Mouse (Mus musculus) liver, embryonic 14.5 days (tissue): ENCODE measurements around the gene Hist1h3g. TPM values are rescaled to one million over a fixed set of nuclear protein-coding genes. Genes with fewer than 3 reads are reported as not detected.
"Not testable (repeated sequence)": the region's sequence is repeated elsewhere in the genome, so short reads cannot be mapped to it uniquely, and the experiment has no call there.

Source experiments
- ATAC-seq: fragments of 200-750 bp; cut with Nextera tagmentation; 2 replicates; pipeline ENCODE4 v1.8.0; 2017; ENCODE audit warnings: moderate number of reproducible peaks, mild to moderate bottlenecking, moderate library complexity; ENCODE audit not compliant: insufficient read depth
- DNase-seq, 3 experiments: peaks; one replicate each; pipeline ENCODE4 v3.0.0-alpha.2; 2012 to 2013; ENCODE audit warnings: low read depth in 3 of 3, low spot score in 3 of 3
- H3K27ac ChIP-seq: fragments of 300-500 bp; sonication (generic); 2 replicates; pipeline ENCODE4 v1.5.1; 2014; ENCODE audit warnings: moderate library complexity, mild to moderate bottlenecking, control low read depth, inconsistent platforms
- H3K27me3 ChIP-seq: fragments of 300-500 bp; sonication (generic); 2 replicates; pipeline ENCODE4 v1.6.1; 2014; ENCODE audit warnings: mild to moderate bottlenecking, low read length, moderate library complexity; ENCODE audit not compliant: control insufficient read depth, insufficient read depth
- H3K36me3 ChIP-seq: fragments of 300-500 bp; sonication (generic); replicated peaks from 2 replicates; pipeline ENCODE4 v1.6.1; 2014; ENCODE audit warnings: low read depth; ENCODE audit not compliant: control insufficient read depth, insufficient read depth
- H3K4me1 ChIP-seq, 2 experiments: fragments of 200-500 bp in 1 of 2; fragments of 300-500 bp in 1 of 2; sonication (generic) in 1 of 2; replicated peaks; 2 replicates each; pipeline ENCODE4 v1.6.1; 2012 to 2014; ENCODE audit warnings: antibody characterized with exemption in 1 of 2, inconsistent platforms in 1 of 2, low read length in 1 of 2; ENCODE audit not compliant: control insufficient read depth in 2 of 2, insufficient read depth in 2 of 2
- H3K4me2 ChIP-seq: fragments of 300-500 bp; sonication (generic); 2 replicates; pipeline ENCODE4 v1.6.1; 2014; ENCODE audit warnings: low read depth, mild to moderate bottlenecking, control low read depth, moderate library complexity
- H3K4me3 ChIP-seq, 2 experiments: fragments of 200-500 bp in 1 of 2; fragments of 300-500 bp in 1 of 2; sonication (generic) in 1 of 2; 2 replicates each; pipeline ENCODE4 v1.5.1; 2012 to 2014; ENCODE audit warnings: low read depth in 2 of 2, low read length in 2 of 2, mild to moderate bottlenecking in 2 of 2, control low read depth in 1 of 2, inconsistent platforms in 1 of 2, moderate library complexity in 1 of 2; ENCODE audit not compliant: insufficient read depth in 1 of 2
- H3K9ac ChIP-seq: fragments of 300-500 bp; sonication (generic); replicated peaks from 2 replicates; pipeline ENCODE4 v1.6.1; 2014; ENCODE audit warnings: mild to moderate bottlenecking, control low read depth, moderate library complexity
- H3K9me3 ChIP-seq: fragments of 300-500 bp; sonication (generic); 2 replicates; pipeline ENCODE4 v1.6.1; 2016; ENCODE audit warnings: low read length, mixed read lengths; ENCODE audit not compliant: control insufficient read depth
- CTCF ChIP-seq: IDR thresholded peaks from 2 replicates; pipeline ENCODE4 v1.5.1; 2016; ENCODE audit warnings: antibody characterized with exemption, low read depth, control low read depth
- EP300 ChIP-seq: IDR thresholded peaks from 2 replicates; pipeline ENCODE4 v1.6.1; 2016; ENCODE audit warnings: antibody characterized with exemption, low read depth
- WGBS: fragments of 180-500 bp; shearing (Covaris S2); extraction: QIAGEN DNeasy Blood & Tissue Kit; methylation state at CpG from one replicate; pipeline ENCODE4 v1.1.7; 2014; ENCODE audit not compliant: insufficient replicate concordance; 5-methylcytosine and 5-hydroxymethylcytosine counted together
- polyA plus RNA-seq, 2 experiments: library from polyadenylated mRNA; depleted of rRNA in 1 of 2; stranded (reverse) in 1 of 2; unstranded in 1 of 2; fragments of >200 nt; fragmentation: Nextera tagmentation in 1 of 2; extraction: Ambion mirVana in 1 of 2; gene quantifications; 2 replicates each; pipeline versions ENCODE4 v1.2.1 to v1.2.3; 2012 to 2014

Gene Hist1h3g
- polyA plus RNA-seq, 2 experiments = 8.6 to 48.1 TPM

DNA sequence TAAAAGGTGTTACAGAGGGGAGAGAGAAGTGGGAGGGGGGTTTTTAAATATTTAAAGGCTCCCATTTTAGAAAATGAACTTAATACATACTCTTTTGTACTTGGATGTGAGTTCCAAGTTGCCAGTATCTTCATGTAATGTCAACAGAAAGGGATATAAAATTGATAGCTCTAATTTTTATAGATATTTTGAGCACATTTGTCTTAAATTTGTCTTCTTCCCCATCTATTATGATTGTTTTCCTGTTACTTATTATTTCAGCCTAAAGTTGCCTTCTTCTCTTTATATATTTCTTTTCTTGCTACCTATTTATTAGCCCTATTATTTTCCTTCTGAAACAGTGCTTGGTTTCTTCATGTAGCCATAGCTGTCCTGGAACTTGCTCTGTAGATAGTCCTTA is 17.7 kb downstream of the Hist1h3g start, which contains the start of gene Hist1h1d:
Gene Hist1h1d, plus strand, starts transcription at position 301 of the 400 bp plus-strand sequence.
- peaks cover 20 to 31% of the 10 kb centered on the region in 2 experiments for H3K4me1 ChIP-seq
- H3K27ac ChIP-seq = peak within 1 kb of the TSS; percentile 98
- TF ChIP-seq CTCF = no peak
- TF ChIP-seq EP300 = no peak
- H3K36me3 ChIP-seq = no peaks in the 10 kb centered on the region
- DNase-seq (no peak), ATAC-seq (no peak)
- H3K27me3 ChIP-seq = no peaks in the 10 kb centered on the region
- peak within 1 kb of the TSS; percentile 79 for H3K4me2 ChIP-seq
- no peaks in the 10 kb centered on the region for H3K9me3 ChIP-seq
- no peak within 1 kb of the TSS for H3K4me3 ChIP-seq
- peak within 1 kb of the TSS; percentile 92 for H3K9ac ChIP-seq

DNA sequence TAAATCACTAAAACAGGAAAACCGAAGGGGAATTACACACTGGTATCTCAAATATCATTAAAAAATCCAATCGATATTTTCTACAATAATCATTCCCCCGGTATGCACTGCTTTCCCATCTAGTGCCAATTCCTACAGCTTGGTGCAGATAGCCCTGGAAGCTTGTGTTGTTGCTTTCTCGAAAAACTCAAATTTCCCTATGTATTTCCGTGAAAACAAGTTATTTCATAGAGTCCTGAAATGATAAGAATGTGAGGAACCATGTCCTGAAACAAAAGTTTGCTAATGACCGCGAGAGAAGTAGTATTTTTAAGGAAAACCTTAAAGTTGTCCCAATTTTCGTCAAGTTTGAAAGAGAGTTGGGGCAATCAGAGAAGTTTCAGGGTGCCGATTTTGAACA is 19.2 kb downstream of the Hist1h3g start:
- peak overlapping the region; percentile 92 for H3K9ac ChIP-seq
- H3K4me1 ChIP-seq = peaks cover 19 to 28% of the 10 kb centered on the region in 2 experiments
- peak overlapping the region in 1 of 2 experiments; percentile 63; a peak in 2 of 4 replicates for H3K4me3 ChIP-seq
- H3K36me3 ChIP-seq = no peaks in the 10 kb centered on the region
- no peaks in the 10 kb centered on the region for H3K9me3 ChIP-seq
- peak overlapping the region; percentile 79 for H3K4me2 ChIP-seq
- H3K27me3 ChIP-seq = no peaks in the 10 kb centered on the region
- DNase-seq = no peak
- ATAC-seq = no peak
- H3K27ac ChIP-seq = peak overlapping the region; percentile 95
- WGBS = 13% methylated on average over 9 of the region's 9 CpGs
- no peak for TF ChIP-seq CTCF
- TF ChIP-seq EP300 = no peak

DNA sequence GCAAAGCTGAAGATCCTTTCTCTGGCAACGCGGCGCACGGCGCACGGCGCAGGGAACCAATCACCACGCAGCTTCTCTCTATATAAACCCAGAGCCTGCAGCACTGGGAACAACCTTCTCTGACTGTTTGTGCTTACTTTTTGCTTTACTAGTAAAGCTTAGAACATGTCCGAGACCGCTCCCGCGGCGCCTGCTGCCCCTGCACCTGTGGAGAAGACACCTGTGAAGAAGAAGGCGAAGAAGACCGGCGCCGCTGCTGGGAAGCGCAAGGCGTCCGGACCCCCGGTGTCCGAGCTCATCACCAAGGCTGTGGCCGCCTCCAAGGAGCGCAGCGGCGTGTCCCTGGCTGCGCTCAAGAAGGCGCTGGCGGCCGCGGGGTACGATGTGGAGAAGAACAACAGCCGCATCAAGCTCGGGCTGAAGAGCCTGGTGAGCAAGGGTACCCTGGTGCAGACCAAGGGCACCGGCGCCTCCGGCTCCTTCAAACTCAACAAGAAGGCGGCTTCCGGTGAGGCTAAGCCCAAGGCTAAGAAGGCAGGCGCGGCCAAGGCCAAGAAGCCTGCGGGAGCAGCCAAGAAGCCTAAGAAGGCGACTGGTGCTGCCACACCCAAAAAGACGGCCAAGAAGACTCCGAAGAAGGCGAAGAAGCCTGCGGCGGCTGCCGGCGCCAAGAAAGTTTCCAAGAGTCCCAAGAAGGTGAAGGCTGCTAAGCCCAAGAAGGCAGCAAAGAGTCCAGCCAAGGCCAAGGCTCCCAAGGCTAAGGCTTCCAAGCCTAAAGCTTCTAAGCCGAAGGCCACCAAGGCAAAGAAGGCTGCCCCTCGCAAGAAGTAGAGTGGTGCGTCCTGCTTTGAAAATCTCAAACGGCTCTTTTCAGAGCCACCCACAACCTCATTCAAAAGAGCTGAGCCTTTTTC is 20.0 kb downstream of the Hist1h3g start:
- DNase-seq = peak; percentile 86 to 91 (median 87)
- peak; percentile 72 for ATAC-seq
- H3K4me2 ChIP-seq = peak overlapping the region; percentile 79

DNA sequence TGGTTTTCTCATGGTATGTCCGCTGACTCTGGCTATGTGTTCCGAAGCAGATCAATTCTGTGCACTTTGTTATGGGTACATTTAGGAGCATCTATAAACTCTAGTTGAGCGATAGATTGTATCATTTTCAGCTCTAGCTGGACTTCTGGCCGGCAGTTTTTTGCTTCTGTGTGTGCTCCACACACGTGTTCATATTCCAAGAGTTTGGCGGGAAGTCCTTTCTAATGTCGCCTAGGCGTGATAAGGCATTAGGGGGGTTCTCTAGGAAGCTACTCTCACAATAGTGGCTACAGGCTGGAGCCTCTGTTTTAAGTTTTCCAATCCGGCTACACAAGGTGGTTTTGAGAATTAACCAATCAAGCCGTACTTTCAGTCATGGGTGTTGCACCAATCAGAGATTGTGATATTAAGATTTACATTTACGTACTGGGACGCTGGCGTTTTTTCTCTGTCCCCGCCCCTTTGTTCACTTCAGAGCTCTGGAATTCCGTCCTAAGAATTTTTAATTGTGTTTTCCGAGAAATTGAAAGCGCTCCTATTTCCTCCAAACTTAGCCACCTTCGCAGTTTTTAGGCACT is 20.7 kb downstream of the Hist1h3g start:
- H3K27ac ChIP-seq = peak overlapping the region; percentile 95
- H3K4me2 ChIP-seq = peak overlapping the region; percentile 79
- H3K27me3 ChIP-seq = no peaks in the 10 kb centered on the region
- H3K4me3 ChIP-seq = peak overlapping the region; percentile 63 to 83
- TF ChIP-seq EP300 = no peak; the same call in 1 of the 2 replicates
- no peak for TF ChIP-seq CTCF
- peaks cover 21 to 27% of the 10 kb centered on the region in 2 experiments for H3K4me1 ChIP-seq
- no peaks in the 10 kb centered on the region for H3K9me3 ChIP-seq
- DNase-seq (peak; percentile 86 to 94 (median 88)), ATAC-seq (peak; percentile 51)
- H3K9ac ChIP-seq = peak overlapping the region; percentile 92
- under 1% methylated on average over 18 of the region's 18 CpGs for WGBS
- H3K36me3 ChIP-seq = no peaks in the 10 kb centered on the region

More for the DNA sequence above, 20.0 kb downstream of the Hist1h3g start:
- H3K27ac ChIP-seq = peak overlapping the region; percentile 95
- peak overlapping the region; percentile 92 for H3K9ac ChIP-seq
- no peaks in the 10 kb centered on the region for H3K36me3 ChIP-seq
- WGBS = under 1% methylated on average over 54 of the region's 54 CpGs
- no peaks in the 10 kb centered on the region for H3K27me3 ChIP-seq
- peaks cover 16 to 28% of the 10 kb centered on the region in 2 experiments for H3K4me1 ChIP-seq
- TF ChIP-seq CTCF (no peak), EP300 (peak; percentile 79)
- peak overlapping the region; percentile 63 to 83 for H3K4me3 ChIP-seq
- no peaks in the 10 kb centered on the region for H3K9me3 ChIP-seq

DNA sequence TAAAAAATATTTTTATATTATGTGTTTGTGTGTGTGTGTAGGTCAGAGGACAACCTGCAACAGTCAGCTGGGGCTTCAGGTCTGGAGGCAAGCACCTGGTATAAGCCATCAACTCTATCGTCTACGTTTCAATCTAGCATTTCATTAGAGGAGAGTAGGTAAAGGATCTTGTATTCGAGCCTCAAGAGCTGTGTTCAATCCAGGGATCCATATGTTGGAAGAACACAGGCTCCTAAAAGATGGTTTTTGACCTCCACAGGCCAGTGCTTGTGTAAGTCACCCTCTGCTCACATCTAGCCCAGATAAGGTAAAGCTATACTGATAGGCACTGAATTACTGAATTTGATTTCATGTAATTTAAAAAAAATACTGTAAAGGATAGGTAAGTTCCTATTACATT is 21.7 kb downstream of the Hist1h3g start:
- 63% methylated on average over 3 of the region's 3 CpGs for WGBS
- Histone ChIP-seq H3K4me2 (peak overlapping the region; percentile 79), H3K27ac (peak overlapping the region; percentile 95), H3K4me1 (peaks cover 20 to 24% of the 10 kb centered on the region in 2 experiments), H3K9me3 (no peaks in the 10 kb centered on the region), H3K27me3 (no peaks in the 10 kb centered on the region), H3K9ac (peak overlapping the region; percentile 92), H3K36me3 (no peaks in the 10 kb centered on the region), H3K4me3 (peak overlapping the region; percentile 54 to 63)
- ATAC-seq (no peak), DNase-seq (no peak)
- TF ChIP-seq CTCF = no peak

DNA sequence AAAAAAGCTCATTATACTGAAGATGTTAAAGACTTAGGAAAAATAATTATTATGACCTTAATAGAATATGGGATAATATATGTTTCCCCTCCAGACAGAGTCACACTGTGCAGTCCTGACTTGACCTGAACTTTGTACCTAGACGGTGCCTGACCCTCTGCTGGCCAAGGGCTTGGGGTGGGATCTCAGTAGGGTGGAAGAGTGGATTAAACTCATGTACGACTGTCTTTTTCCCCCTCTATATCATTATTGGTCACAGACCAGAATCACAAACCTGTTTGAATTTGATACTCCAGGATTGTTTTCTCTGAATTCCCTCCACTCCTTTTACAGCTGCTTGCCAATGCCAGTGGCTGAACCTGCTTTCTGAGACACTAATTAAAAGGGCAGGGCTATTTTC is 25.5 kb downstream of the Hist1h3g start:
- peak overlapping the region; percentile 89 for H3K27ac ChIP-seq
- not testable (repeated sequence) for H3K27me3 ChIP-seq, H3K36me3 ChIP-seq, H3K9me3 ChIP-seq, DNase-seq, ATAC-seq
- H3K4me1 ChIP-seq = peaks cover 24 to 27% of the 10 kb centered on the region in 2 experiments
- WGBS = 26% methylated on average over 2 of the region's 2 CpGs
- H3K9ac ChIP-seq = peak overlapping the region; percentile 62
- H3K4me3 ChIP-seq = peak overlapping the region; percentile 32 to 38; a peak in 3 of 4 replicates
- peak overlapping the region; percentile 66 for H3K4me2 ChIP-seq

DNA sequence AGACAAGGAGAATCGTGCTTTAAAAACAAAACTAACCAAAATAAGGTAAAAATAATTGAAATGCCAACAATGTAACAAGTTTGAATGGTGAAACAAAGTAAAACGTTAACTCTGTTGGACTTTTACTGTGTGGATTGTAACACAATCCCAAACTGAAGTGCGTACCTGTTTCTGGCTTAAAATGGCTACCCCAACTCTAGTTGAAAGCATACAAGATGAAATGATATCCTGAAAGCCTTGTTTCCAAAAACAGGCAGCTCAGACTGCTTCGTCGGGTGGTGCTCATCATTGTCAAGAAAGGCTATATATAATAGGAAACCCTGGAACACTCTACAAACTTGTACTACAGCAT is 26.3 kb downstream of the Hist1h3g start:
- Histone ChIP-seq H3K27ac (peak overlapping the region; percentile 92), H3K4me1 (peaks cover 24 to 28% of the 10 kb centered on the region in 2 experiments), H3K4me2 (peak overlapping the region; percentile 69), H3K4me3 (peak overlapping the region; percentile 38 to 54), H3K9ac (peak overlapping the region; percentile 81)
- DNase-seq, H3K36me3 ChIP-seq, ATAC-seq, H3K9me3 ChIP-seq, H3K27me3 ChIP-seq: not testable (repeated sequence)
- WGBS = 0% methylated on average over 2 of the region's 5 CpGs
